Mouse (Mus musculus) adrenal gland (tissue): ENCODE measurements around the gene Smurf2.

Experiments
- intact Hi-C: fragments of 180-260 bp; cut with DNase I; formaldehyde crosslinking; loops from one replicate; pipeline ENCODE4 v1.15.1; 2025
- long read RNA-seq, 2 experiments: library from polyadenylated mRNA; unstranded; transcript quantifications; one replicate each; pipeline ENCODE4 v2.0.0; 2020; ENCODE audit warnings: borderline replicate concordance in 1 of 2; ENCODE audit not compliant: insufficient replicate concordance in 1 of 2

Gene Smurf2
- long read RNA-seq, experiment 1, partial matches to known transcripts, result 2 of 9 reads
- long read RNA-seq, experiment 1, other reads (novel, unspliced or antisense), result 7 of 9 reads
- long read RNA-seq, experiment 2, partial matches to known transcripts, result 3 of 9 reads
- long read RNA-seq, experiment 2, other reads (novel, unspliced or antisense), result 6 of 9 reads

DNA sequence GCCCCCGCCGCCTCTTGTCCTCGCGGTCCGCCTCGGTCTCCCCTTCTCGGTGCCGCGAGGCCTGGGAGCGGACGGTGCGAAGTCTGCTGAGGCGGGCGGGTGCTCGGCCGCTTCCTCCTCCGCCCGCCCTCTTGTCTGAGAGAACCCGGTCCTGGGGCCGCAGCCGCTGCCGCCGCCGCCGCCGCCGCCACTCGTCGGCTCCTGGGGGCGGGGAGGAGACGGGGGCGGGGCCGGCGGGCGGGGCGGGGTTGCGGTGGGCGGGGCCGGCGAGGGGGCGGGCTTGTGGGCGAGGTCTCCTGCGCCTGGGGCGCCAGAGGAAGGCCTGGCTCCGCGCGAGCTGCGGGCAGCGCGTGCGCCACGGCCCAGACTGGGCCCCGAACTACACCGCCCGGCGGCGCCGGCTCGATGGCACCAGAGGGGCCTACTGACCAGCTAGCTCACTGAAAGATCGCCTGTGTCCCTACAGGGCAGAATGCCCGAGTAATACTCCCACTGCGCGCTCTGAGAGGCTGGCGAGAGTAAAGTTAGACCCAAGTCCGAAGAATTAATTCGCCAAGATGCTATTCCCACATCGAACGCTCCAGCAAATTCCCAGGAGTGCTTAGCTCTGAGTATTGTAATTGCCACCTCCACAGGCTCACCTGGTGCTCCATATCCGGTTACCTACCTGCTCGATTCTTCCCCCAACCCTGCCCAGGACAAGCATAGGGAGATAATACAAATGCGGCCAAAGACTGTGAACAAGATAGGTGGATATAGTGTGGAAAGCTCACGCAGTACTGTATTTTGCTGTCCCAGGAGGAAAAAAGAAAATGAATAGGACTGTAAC, at the start of gene Smurf2:
Gene Smurf2, minus strand, starts transcription at position 165 of the 829 bp plus-strand sequence.
- intact Hi-C loops, result loop anchor here (10.0 kb wide), 1 partner anchor 54 kb away; no protein-coding TSS in a partner anchor

DNA sequence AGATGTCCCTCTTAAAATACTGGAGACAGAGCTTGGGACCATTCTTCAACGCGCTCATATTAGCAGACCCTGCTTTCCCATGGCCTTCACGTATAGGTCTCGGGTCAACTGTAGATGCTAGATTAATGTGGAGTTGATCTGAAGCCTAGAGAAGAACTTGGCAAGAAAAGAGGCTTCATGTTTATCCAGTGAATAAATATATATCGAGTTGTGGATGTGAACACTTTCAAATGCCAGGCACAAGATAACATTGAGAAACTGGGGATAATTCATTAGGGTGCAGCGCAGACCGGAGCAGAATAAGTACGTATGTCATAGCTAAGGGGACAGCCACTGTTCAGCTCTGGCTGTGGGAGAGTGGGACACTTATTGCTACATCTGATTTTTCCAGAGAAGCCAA, 49.3 kb upstream of the Smurf2 start:
- intact Hi-C loops, result loop anchor here (10.0 kb wide), 1 partner anchor 45 kb away; the partner anchor contains the start of gene Smurf2

DNA sequence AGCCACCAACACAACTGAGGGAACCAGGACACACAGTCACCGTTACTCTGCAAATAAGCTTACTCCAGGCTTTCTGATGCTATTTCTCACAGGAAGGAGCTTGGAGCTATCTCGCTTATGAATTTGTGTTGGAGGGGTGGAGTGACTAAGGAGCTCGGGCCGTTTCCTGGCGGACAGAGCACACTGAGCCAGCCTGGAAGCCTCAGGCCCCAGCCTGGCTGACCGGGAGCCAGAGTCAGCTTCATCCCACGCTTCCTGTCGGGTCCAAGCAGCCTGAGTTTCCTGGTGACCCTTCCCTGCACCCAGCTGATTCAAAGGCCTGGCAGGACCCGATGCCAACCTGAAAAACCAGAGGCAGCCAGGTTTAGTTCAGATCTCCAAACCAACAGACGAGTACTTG, 47.1 kb upstream of the Smurf2 start:
- intact Hi-C loops, result no loop called here

- intact Hi-C loops, result no loop called here
Measured at GRCm38 (mm10) chr11:106965881-106966280, 45.4 kb upstream of the Smurf2 start.

GRCm38 (mm10) chr11:106962310-106962709, 41.8 kb upstream of the Smurf2 start:
- intact Hi-C loops, result no loop called here

GRCm38 (mm10) chr11:106961471-106962081, 41.1 kb upstream of the Smurf2 start:
- intact Hi-C loops, result no loop called here

DNA sequence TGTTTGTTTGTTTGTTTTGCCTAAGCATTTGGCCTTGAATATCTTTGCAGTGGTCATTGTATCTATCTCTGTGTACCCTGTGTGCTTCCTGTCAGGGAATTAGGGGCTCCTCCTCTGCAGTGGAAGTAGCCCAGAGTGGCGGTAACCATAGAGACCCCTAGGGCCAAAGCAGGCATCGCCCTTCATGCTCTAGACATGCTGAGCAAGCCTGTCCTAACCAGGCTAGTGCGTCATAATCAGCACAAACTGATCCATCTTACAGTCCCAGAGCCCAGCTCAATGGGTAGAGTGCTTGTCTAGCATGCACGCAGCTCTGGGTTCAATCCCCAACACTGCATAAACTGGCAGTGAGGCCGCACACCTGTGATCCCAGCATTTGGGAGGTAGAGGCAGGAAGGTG, 38.6 kb upstream of the Smurf2 start:
- intact Hi-C loops, result no loop called here

GRCm38 (mm10) chr11:106958407-106959071, 38.0 kb upstream of the Smurf2 start:
- intact Hi-C loops, result no loop called here

- intact Hi-C loops, result no loop called here
Measured at GRCm38 (mm10) chr11:106957271-106957980, 36.9 kb upstream of the Smurf2 start.

GRCm38 (mm10) chr11:106954566-106954965, 34.1 kb upstream of the Smurf2 start:
- intact Hi-C loops, result no loop called here

GRCm38 (mm10) chr11:106954116-106954515, 33.6 kb upstream of the Smurf2 start:
- intact Hi-C loops, result no loop called here

DNA sequence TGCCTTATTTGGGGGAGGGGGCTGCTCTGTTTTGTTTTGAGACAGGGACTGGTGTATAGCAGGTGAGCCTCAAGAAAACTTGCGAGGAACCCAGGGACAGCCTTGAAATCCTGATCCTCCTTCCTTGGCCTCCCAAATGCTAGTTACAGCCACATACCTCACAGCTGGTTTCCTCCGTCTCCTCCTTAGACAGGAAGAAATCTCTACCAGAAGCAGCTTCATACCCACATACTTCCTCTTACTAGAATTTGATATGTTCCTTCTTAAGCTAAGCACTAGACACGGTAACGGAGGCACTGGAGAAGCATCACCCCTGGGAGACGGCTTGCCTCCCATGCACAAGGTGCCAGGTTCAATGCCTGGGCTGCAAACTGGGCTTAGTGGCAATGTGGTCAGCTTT, 16.8 kb upstream of the Smurf2 start:
- intact Hi-C loops, result no loop called here

GRCm38 (mm10) chr11:106930366-106930765, 9.9 kb upstream of the Smurf2 start:
- intact Hi-C loops, result no loop called here

DNA sequence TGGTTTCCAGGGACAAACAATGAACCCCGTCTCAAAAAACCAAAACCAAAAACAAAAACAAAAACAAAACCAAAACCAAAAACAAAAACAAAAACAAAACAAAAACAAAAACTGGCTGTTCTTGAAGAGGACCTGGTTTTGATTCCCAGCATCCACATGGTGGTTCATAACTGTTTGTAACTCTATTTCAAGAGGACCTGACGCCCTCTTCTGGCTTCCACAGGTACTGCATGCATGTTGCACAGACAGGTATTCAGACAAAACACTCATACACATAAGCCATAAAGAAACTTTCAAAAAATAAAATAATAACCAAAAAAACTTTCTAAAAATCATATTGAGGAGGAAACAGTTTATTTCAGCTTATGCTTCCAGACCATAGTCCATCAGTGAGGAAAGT, 8.4 kb upstream of the Smurf2 start:
- intact Hi-C loops, result loop anchor here (10.0 kb wide), 1 partner anchor 46 kb away; no protein-coding TSS in a partner anchor

GRCm38 (mm10) chr11:106927950-106928349, 7.4 kb upstream of the Smurf2 start:
- intact Hi-C loops, result loop anchor here (10.0 kb wide), 1 partner anchor 47 kb away; no protein-coding TSS in a partner anchor

DNA sequence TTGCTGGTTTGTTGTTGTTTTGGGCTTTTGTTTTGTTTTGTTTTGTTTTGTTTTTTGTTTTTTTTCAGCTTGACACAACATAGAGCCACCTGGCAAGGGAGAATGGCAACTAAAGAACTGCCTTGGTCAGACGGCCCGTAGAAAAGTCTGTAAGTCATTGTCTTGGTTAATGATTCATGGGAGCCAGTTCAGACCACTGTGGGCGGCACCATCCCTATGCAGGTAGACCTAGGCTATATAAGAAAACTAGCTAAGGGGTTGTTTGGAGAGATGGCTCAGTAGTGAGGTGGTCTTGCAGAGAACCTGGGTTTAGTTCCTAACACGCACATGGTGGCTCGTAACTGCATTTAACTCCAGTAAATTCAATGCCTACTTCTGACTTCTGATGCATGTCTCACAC, 6.7 kb upstream of the Smurf2 start:
- intact Hi-C loops, result loop anchor here (10.0 kb wide), 1 partner anchor 48 kb away; no protein-coding TSS in a partner anchor

GRCm38 (mm10) chr11:106926732-106927131, 6.2 kb upstream of the Smurf2 start:
- intact Hi-C loops, result loop anchor here (10.0 kb wide), 1 partner anchor 48 kb away; no protein-coding TSS in a partner anchor

GRCm38 (mm10) chr11:106919612-106920550, 634 bp downstream of the Smurf2 start:
- intact Hi-C loops, result loop anchor here (10.0 kb wide), 1 partner anchor 55 kb away; no protein-coding TSS in a partner anchor

GRCm38 (mm10) chr11:106918901-106919300, 1.6 kb downstream of the Smurf2 start:
- intact Hi-C loops, result no loop called here
